Mouse (Mus musculus): Measurements from ENCODE around the gene Ckmt2.

- no peak for TF ChIP-seq CTCF (IDR thresholded peaks at IDR 0.05; ENCODE audit: borderline replicate concordance, insufficient read depth, low read length)
- no peak for TF ChIP-seq POLR2A (IDR thresholded peaks at IDR 0.05; ENCODE audit: low read depth, low read length)
Observed at GRCm38 (mm10) chr13:91911652-91912051, 35.0 kb upstream of the Ckmt2 start.

All from embryonic fibroblast, embryonic 13.5 days (primary cell).